Mouse (Mus musculus): ENCODE measurements around the gene Psapl1. TPM values are rescaled to one million over a fixed set of nuclear protein-coding genes. Genes with fewer than 3 reads are reported as not detected.
A peak's percentile ranks its signal among the peaks of the same experiment; 100 is the strongest.

Gene Psapl1
- polyA plus RNA-seq, 1 experiment from 2014 or later = not detected

- no peaks in the 10 kb centered on the region for H3K9me3 ChIP-seq (replicated peaks)
Measured at GRCm38 (mm10) chr5:36182326-36182725, 21.5 kb upstream of the Psapl1 start.

GRCm38 (mm10) chr5:36186294-36187053 lies 17.3 kb upstream of the Psapl1 start:
- no peak overlapping the region for H3K4me3 ChIP-seq (replicated peaks)
- peak; percentile 29; the same call in 1 of the 2 replicates for ATAC-seq (ENCODE audit: low FRiP score)
- WGBS = 54% methylated on average over 8 of the region's 8 CpGs
- H3K4me2 ChIP-seq = no peak overlapping the region
- H3K27ac ChIP-seq (replicated peaks) = no peak overlapping the region
- H3K36me3 ChIP-seq = no peaks in the 10 kb centered on the region
- no peaks in the 10 kb centered on the region for H3K27me3 ChIP-seq (replicated peaks)
- peaks cover 16% of the 10 kb centered on the region for H3K4me1 ChIP-seq
- H3K9ac ChIP-seq (replicated peaks) = no peak overlapping the region
- H3K9me3 ChIP-seq (replicated peaks) = no peaks in the 10 kb centered on the region

More at GRCm38 (mm10) chr5:36182326-36182725, 21.5 kb upstream of the Psapl1 start:
- H3K4me1 ChIP-seq = peaks cover 14% of the 10 kb centered on the region
- no peak for ATAC-seq (ENCODE audit: low FRiP score)
- no peak overlapping the region for H3K9ac ChIP-seq (replicated peaks)
- H3K27ac ChIP-seq (replicated peaks) = no peak overlapping the region
- WGBS = 62% methylated on average over 7 of the region's 7 CpGs
- no peak overlapping the region for H3K4me2 ChIP-seq
- no peaks in the 10 kb centered on the region for H3K27me3 ChIP-seq (replicated peaks)
- H3K4me3 ChIP-seq (replicated peaks) = no peak overlapping the region
- H3K36me3 ChIP-seq = no peaks in the 10 kb centered on the region

- Histone ChIP-seq H3K27me3 (replicated peaks) (no peaks in the 10 kb centered on the region), H3K4me2 (no peak overlapping the region), H3K4me1 (peaks cover 11% of the 10 kb centered on the region), H3K9me3 (replicated peaks) (no peaks in the 10 kb centered on the region), H3K4me3 (replicated peaks) (no peak overlapping the region), H3K27ac (replicated peaks) (no peak overlapping the region), H3K9ac (replicated peaks) (no peak overlapping the region), H3K36me3 (no peaks in the 10 kb centered on the region)
- no peak for ATAC-seq (ENCODE audit: low FRiP score)
- WGBS = 88% methylated on average over 4 of the region's 4 CpGs
Measured at GRCm38 (mm10) chr5:36188310-36188709, 15.5 kb upstream of the Psapl1 start.

- H3K4me2 ChIP-seq = no peak overlapping the region
- H3K9me3 ChIP-seq (replicated peaks) = no peaks in the 10 kb centered on the region
- no peak for ATAC-seq (ENCODE audit: low FRiP score)
- WGBS = 93% methylated on average over 4 of the region's 4 CpGs
- H3K27me3 ChIP-seq (replicated peaks) = no peaks in the 10 kb centered on the region
- H3K9ac ChIP-seq (replicated peaks) = no peak overlapping the region
- H3K36me3 ChIP-seq = no peaks in the 10 kb centered on the region
- peaks cover 17% of the 10 kb centered on the region for H3K4me1 ChIP-seq
- no peak overlapping the region for H3K4me3 ChIP-seq (replicated peaks)
- no peak overlapping the region for H3K27ac ChIP-seq (replicated peaks)
Measured at GRCm38 (mm10) chr5:36191285-36191684, 12.5 kb upstream of the Psapl1 start.

GRCm38 (mm10) chr5:36191876-36192275 lies 11.9 kb upstream of the Psapl1 start:
- Histone ChIP-seq H3K27me3 (replicated peaks) (no peaks in the 10 kb centered on the region), H3K4me2 (no peak overlapping the region), H3K9ac (replicated peaks) (no peak overlapping the region), H3K27ac (replicated peaks) (no peak overlapping the region), H3K9me3 (replicated peaks) (no peaks in the 10 kb centered on the region), H3K4me3 (replicated peaks) (no peak overlapping the region), H3K4me1 (peaks cover 16% of the 10 kb centered on the region), H3K36me3 (no peaks in the 10 kb centered on the region)
- no peak for ATAC-seq (ENCODE audit: low FRiP score)
- 96% methylated on average over 3 of the region's 3 CpGs for WGBS

- no peak for ATAC-seq (ENCODE audit: low FRiP score)
Measured at GRCm38 (mm10) chr5:36192677-36193076, 11.1 kb upstream of the Psapl1 start.

GRCm38 (mm10) chr5:36194631-36195030 lies 9.2 kb upstream of the Psapl1 start:
- WGBS = 54% methylated on average over 4 of the region's 4 CpGs
- no peak overlapping the region for H3K4me2 ChIP-seq

More at GRCm38 (mm10) chr5:36192677-36193076, 11.1 kb upstream of the Psapl1 start:
- Histone ChIP-seq H3K4me1 (peaks cover 16% of the 10 kb centered on the region), H3K27me3 (replicated peaks) (no peaks in the 10 kb centered on the region), H3K4me3 (replicated peaks) (no peak overlapping the region), H3K36me3 (no peaks in the 10 kb centered on the region), H3K9me3 (replicated peaks) (no peaks in the 10 kb centered on the region), H3K4me2 (no peak overlapping the region), H3K27ac (replicated peaks) (no peak overlapping the region), H3K9ac (replicated peaks) (no peak overlapping the region)
- 86% methylated on average over 2 of the region's 2 CpGs for WGBS

GRCm38 (mm10) chr5:36195436-36195835 lies 8.4 kb upstream of the Psapl1 start:
- Histone ChIP-seq H3K4me3 (replicated peaks) (no peak overlapping the region), H3K4me1 (peaks cover 13% of the 10 kb centered on the region), H3K4me2 (no peak overlapping the region), H3K36me3 (no peaks in the 10 kb centered on the region), H3K27me3 (replicated peaks) (no peaks in the 10 kb centered on the region), H3K27ac (replicated peaks) (no peak overlapping the region), H3K9ac (replicated peaks) (no peak overlapping the region), H3K9me3 (replicated peaks) (no peaks in the 10 kb centered on the region)
- 88% methylated on average over 4 of the region's 4 CpGs for WGBS
- no peak for ATAC-seq (ENCODE audit: low FRiP score)

More at GRCm38 (mm10) chr5:36194631-36195030, 9.2 kb upstream of the Psapl1 start:
- ATAC-seq (ENCODE audit: low FRiP score) = no peak
- H3K27me3 ChIP-seq (replicated peaks) = no peaks in the 10 kb centered on the region
- no peak overlapping the region for H3K4me3 ChIP-seq (replicated peaks)
- no peaks in the 10 kb centered on the region for H3K36me3 ChIP-seq
- H3K9ac ChIP-seq (replicated peaks) = no peak overlapping the region
- H3K9me3 ChIP-seq (replicated peaks) = no peaks in the 10 kb centered on the region
- H3K4me1 ChIP-seq = peaks cover 16% of the 10 kb centered on the region
- H3K27ac ChIP-seq (replicated peaks) = no peak overlapping the region

GRCm38 (mm10) chr5:36199519-36199918 lies 4.3 kb upstream of the Psapl1 start:
- no peak for ATAC-seq (ENCODE audit: low FRiP score)
- Histone ChIP-seq H3K36me3 (no peaks in the 10 kb centered on the region), H3K4me1 (peaks cover 10% of the 10 kb centered on the region), H3K4me3 (replicated peaks) (no peak overlapping the region), H3K27ac (replicated peaks) (no peak overlapping the region), H3K9ac (replicated peaks) (no peak overlapping the region), H3K4me2 (no peak overlapping the region), H3K27me3 (replicated peaks) (no peaks in the 10 kb centered on the region), H3K9me3 (replicated peaks) (no peaks in the 10 kb centered on the region)
- 64% methylated on average over 1 of the region's 1 CpGs for WGBS

- H3K4me1 ChIP-seq = no peaks in the 10 kb centered on the region
- no peak overlapping the region for H3K9ac ChIP-seq (replicated peaks)
- no peaks in the 10 kb centered on the region for H3K9me3 ChIP-seq (replicated peaks)
- H3K4me3 ChIP-seq (replicated peaks) = no peak overlapping the region
- ATAC-seq (ENCODE audit: low FRiP score) = no peak
- no peak overlapping the region for H3K27ac ChIP-seq (replicated peaks)
- no peaks in the 10 kb centered on the region for H3K36me3 ChIP-seq
- WGBS = 87% methylated on average over 5 of the region's 5 CpGs
- H3K27me3 ChIP-seq (replicated peaks) = no peaks in the 10 kb centered on the region
- no peak overlapping the region for H3K4me2 ChIP-seq
Measured at GRCm38 (mm10) chr5:36202781-36203180, 1.0 kb upstream of the Psapl1 start.

- ATAC-seq (ENCODE audit: low FRiP score) = no peak
- 84% methylated on average over 5 of the region's 5 CpGs for WGBS
- no peaks in the 10 kb centered on the region for H3K27me3 ChIP-seq (replicated peaks)
Measured at GRCm38 (mm10) chr5:36203421-36203820, 400 bp upstream of the Psapl1 start.

GRCm38 (mm10) chr5:36205397-36205796 lies 1.6 kb downstream of the Psapl1 start:
- H3K36me3 ChIP-seq = no peaks in the 10 kb centered on the region
- H3K4me2 ChIP-seq = no peak overlapping the region
- no peak overlapping the region for H3K27ac ChIP-seq (replicated peaks)
- 77% methylated on average over 11 of the region's 11 CpGs for WGBS
- H3K9me3 ChIP-seq (replicated peaks) = no peaks in the 10 kb centered on the region
- ATAC-seq (ENCODE audit: low FRiP score) = no peak
- no peaks in the 10 kb centered on the region for H3K4me1 ChIP-seq
- H3K9ac ChIP-seq (replicated peaks) = no peak overlapping the region
- H3K4me3 ChIP-seq (replicated peaks) = no peak overlapping the region
- no peaks in the 10 kb centered on the region for H3K27me3 ChIP-seq (replicated peaks)

More at GRCm38 (mm10) chr5:36203421-36203820, 400 bp upstream of the Psapl1 start:
- Histone ChIP-seq H3K9me3 (replicated peaks) (no peaks in the 10 kb centered on the region), H3K4me2 (no peak overlapping the region), H3K36me3 (no peaks in the 10 kb centered on the region), H3K9ac (replicated peaks) (no peak overlapping the region), H3K4me3 (replicated peaks) (no peak overlapping the region), H3K27ac (replicated peaks) (no peak overlapping the region), H3K4me1 (no peaks in the 10 kb centered on the region)
